Mouse (Mus musculus) right cerebral cortex, adult 18-20 months (tissue): ENCODE results near the gene Cd207.
"Not testable (repeated sequence)": the region's sequence is repeated elsewhere in the genome, so short reads cannot be mapped to it uniquely, and the experiment has no call there.

Experiments used
- DNase-seq: peaks from one replicate; pipeline ENCODE4 v3.0.0; 2022; ENCODE audit warnings: mixed read lengths

Gene Cd207

GRCm38 (mm10) chr6:83696684-83697083, 19.0 kb upstream of the Cd207 start:
- no peak for DNase-seq

GRCm38 (mm10) chr6:83695731-83696130, 18.1 kb upstream of the Cd207 start:
- DNase-seq, result no peak

- DNase-seq, result peak; percentile 20
Observed at GRCm38 (mm10) chr6:83693835-83694234, 16.2 kb upstream of the Cd207 start.

- DNase-seq, result no peak
Observed at GRCm38 (mm10) chr6:83692962-83693361, 15.3 kb upstream of the Cd207 start.

- no peak for DNase-seq
Observed at GRCm38 (mm10) chr6:83690936-83691335, 13.3 kb upstream of the Cd207 start.

GRCm38 (mm10) chr6:83690277-83690676, 12.6 kb upstream of the Cd207 start:
- DNase-seq, result peak; percentile 11

- DNase-seq, result no peak
Observed at GRCm38 (mm10) chr6:83689374-83689773, 11.7 kb upstream of the Cd207 start.

GRCm38 (mm10) chr6:83673395-83673794, 4.3 kb downstream of the Cd207 start:
- DNase-seq, result peak; percentile 58

GRCm38 (mm10) chr6:83665009-83665408, 12.6 kb downstream of the Cd207 start:
- no peak for DNase-seq

- DNase-seq, result no peak
Observed at GRCm38 (mm10) chr6:83660821-83661220, 16.8 kb downstream of the Cd207 start.

GRCm38 (mm10) chr6:83656087-83656486, 21.6 kb downstream of the Cd207 start, which contains the start of gene Clec4f:
Gene Clec4f (minus strand): TSS chr6:83656187.
- DNase-seq, result no peak

GRCm38 (mm10) chr6:83646715-83647114, 30.9 kb downstream of the Cd207 start:
- no peak for DNase-seq

GRCm38 (mm10) chr6:83635329-83635728, 42.3 kb downstream of the Cd207 start:
- no peak for DNase-seq

- DNase-seq, result not testable (repeated sequence)
Observed at GRCm38 (mm10) chr6:83634631-83635030, 43.0 kb downstream of the Cd207 start.

GRCm38 (mm10) chr6:83634106-83634505, 43.6 kb downstream of the Cd207 start:
- not testable (repeated sequence) for DNase-seq

GRCm38 (mm10) chr6:83631815-83632214, 45.8 kb downstream of the Cd207 start:
- DNase-seq, result no peak

- DNase-seq, result no peak
Observed at GRCm38 (mm10) chr6:83626781-83627180, 50.9 kb downstream of the Cd207 start.
